Mouse (Mus musculus): ENCODE data around the gene Tmc8.

DNA sequence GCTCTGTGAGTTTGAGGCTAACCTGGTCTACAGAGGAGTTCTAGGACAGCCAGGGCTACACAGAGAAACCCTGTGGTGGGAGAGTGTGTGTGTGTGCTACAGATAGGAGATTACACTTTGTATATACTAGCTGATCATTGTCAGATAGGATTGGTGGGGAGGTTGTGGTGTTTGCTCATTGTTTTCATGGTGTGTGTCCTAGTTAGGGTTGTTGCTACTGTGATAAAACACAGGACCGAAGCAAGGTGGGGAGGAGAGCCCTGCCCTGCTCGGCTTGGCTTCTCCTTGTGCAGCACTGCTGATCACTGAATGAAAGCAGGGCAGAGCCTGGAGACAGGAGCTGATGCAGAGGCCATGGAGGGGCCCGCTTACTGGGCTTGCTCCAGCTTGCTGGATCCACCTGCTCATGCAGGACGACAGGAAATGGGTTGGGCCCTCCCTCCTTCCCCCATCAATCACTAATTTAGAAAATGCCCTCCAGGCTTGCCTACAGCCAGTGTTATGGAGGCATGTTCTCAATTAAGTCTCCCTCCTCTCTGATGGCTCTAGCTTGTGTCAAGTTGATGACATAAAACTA lies 38.3 kb upstream of the Tmc8 start:
- TF ChIP-seq EP300 (IDR thresholded peaks at IDR 0.05; ENCODE audit: insufficient read depth, low read depth, low read length) (no peak), POLR2A (IDR thresholded peaks at IDR 0.05; ENCODE audit: insufficient read depth, low read length) (no peak), CTCF (IDR thresholded peaks at IDR 0.05; ENCODE audit: low read depth, low read length) (no peak)

Data from ES-Bruce4 (cell line).